In the genomic region with DNA sequence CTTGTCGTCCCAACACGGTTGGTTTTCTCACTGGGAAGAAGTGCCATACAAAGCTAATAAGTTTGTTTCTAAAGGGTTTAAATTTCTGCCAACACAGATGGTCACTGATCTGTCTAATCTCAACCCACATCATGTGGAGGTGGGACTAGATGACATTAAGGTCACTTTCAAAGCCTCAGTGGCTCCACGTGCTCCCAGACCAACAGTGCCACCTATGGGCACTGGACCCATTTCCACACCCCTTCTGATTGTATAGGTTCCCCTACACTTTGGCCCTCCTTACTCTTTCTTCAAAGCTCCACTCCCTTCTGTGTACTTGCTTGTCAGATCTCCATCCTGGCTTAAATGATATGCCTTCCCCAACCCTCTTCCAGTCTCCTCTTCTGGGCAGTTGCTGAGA, we compare ENCODE assay signal across 16 mouse cellular contexts. TPM values are rescaled to one million over a fixed set of nuclear protein-coding genes. Genes with fewer than 3 reads are reported as not detected.
DNase-seq lines count a peak whose midpoint lies in the region; ATAC-seq and TF ChIP-seq lines count a peak whose summit lies in the region.
"Had no signal": no experiment of that assay in that cellular context is flagged by ENCODE, and none has a peak within 500 bp of the region (broad histone marks: within the 10 kb centered on the region; RNA-seq: fewer than 3 reads in every experiment).

No protein-coding gene starts in this region.

- TF ChIP-seq POLR2A in bone marrow, adult 2 months (IDR thresholded peaks at IDR 0.05; ENCODE audit: borderline replicate concordance, control insufficient read depth, low read depth, low read length), result no peak

- no peaks in the 10 kb centered on the region for H3K36me3 ChIP-seq in kidney, embryonic 14.5 days (ENCODE audit: control insufficient read depth, insufficient read depth, low read length)
- H3K36me3 ChIP-seq in lung, postnatal 0 days (ENCODE audit: insufficient read depth, low read length), result no peaks in the 10 kb centered on the region
- no peaks in the 10 kb centered on the region for H3K36me3 ChIP-seq in forebrain, embryonic 13.5 days (ENCODE audit: poor library complexity, severe bottlenecking)
- H3K36me3 ChIP-seq: G1E; neural tube, embryonic 15.5 days had no signal

- no peak overlapping the region for H3K4me3 ChIP-seq in kidney, embryonic 14.5 days (ENCODE audit: low read length)
- H3K4me3 ChIP-seq in lung, postnatal 0 days (ENCODE audit: low read depth, low read length), result no peak overlapping the region
- no peak overlapping the region for H3K4me3 ChIP-seq in bone marrow, adult 2 months (replicated peaks; ENCODE audit: control insufficient read depth, low read depth, low read length)
- H3K4me3 ChIP-seq in forebrain, embryonic 13.5 days, result no peak overlapping the region
- H3K4me3 ChIP-seq: neural tube, embryonic 15.5 days had no signal

- WGBS in kidney, embryonic 14.5 days, result 69% methylated on average over 3 of the region's 3 CpGs
- WGBS in lung, postnatal 0 days, result 66% methylated on average over 3 of the region's 3 CpGs
- WGBS in bone marrow, adult 2 months, result 59% methylated on average over 3 of the region's 3 CpGs
- 69% methylated on average over 3 of the region's 3 CpGs for WGBS in forebrain, embryonic 13.5 days

- 0 out of 2 replicates have a peak, but pooled peaks have one; percentile 46 for ATAC-seq in kidney, embryonic 14.5 days (ENCODE audit: low FRiP score, low TSS enrichment)
- ATAC-seq in lung, postnatal 0 days, result no peak
- no peak for ATAC-seq in forebrain, embryonic 13.5 days
- ATAC-seq: activated CD4-positive, CD25-positive, alpha-beta regulatory T cell, adult 4 months had no signal

- no peak overlapping the region for H3K4me2 ChIP-seq in kidney, embryonic 14.5 days (replicated peaks; ENCODE audit: low read depth, low read length)
- no peak overlapping the region for H3K4me2 ChIP-seq in lung, postnatal 0 days (replicated peaks; ENCODE audit: low read depth, low read length)
- H3K4me2 ChIP-seq in forebrain, embryonic 13.5 days, result no peak overlapping the region
- H3K4me2 ChIP-seq: neural tube, embryonic 15.5 days had no signal

- DNase-seq in kidney, adult 11 months, result no peak
- no peak for DNase-seq in lung, postnatal 0 days (ENCODE audit: low spot score)
- no peak for DNase-seq in lung, postnatal 10 days
- peak; percentile 40 for DNase-seq in naive thymus-derived CD4-positive, alpha-beta T cell, adult 2 months (ENCODE audit: low read depth)
- no peak for DNase-seq in frontal cortex, postnatal 25 days (ENCODE audit: low spot score in 2 of 2)
- DNase-seq: cerebellum, postnatal 36 days; heart, adult 11 months; heart, postnatal 4 days; right cerebral cortex, postnatal 14 days; thymus, adult 18-20 months had no signal

- H3K27me3 ChIP-seq in kidney, embryonic 14.5 days (ENCODE audit: control insufficient read depth, insufficient read depth, low read length), result no peaks in the 10 kb centered on the region
- H3K27me3 ChIP-seq in lung, postnatal 0 days (replicated peaks; ENCODE audit: insufficient read depth, low read length), result no peaks in the 10 kb centered on the region
- no peaks in the 10 kb centered on the region for H3K27me3 ChIP-seq in forebrain, embryonic 13.5 days
- H3K27me3 ChIP-seq: neural tube, embryonic 15.5 days had no signal

- TF ChIP-seq EP300 in lung, postnatal 0 days (IDR thresholded peaks at IDR 0.05), result no peak

- H3K9ac ChIP-seq in kidney, embryonic 14.5 days (ENCODE audit: low read depth, low read length), result no peak overlapping the region
- no peak overlapping the region for H3K9ac ChIP-seq in lung, postnatal 0 days (replicated peaks; ENCODE audit: low read depth)
- H3K9ac ChIP-seq in forebrain, embryonic 13.5 days, result no peak overlapping the region
- H3K9ac ChIP-seq: neural tube, embryonic 15.5 days had no signal

- peak; percentile 60 for TF ChIP-seq CTCF in lung, postnatal 0 days (IDR thresholded peaks at IDR 0.05)
- TF ChIP-seq CTCF in bone marrow, adult 2 months (IDR thresholded peaks at IDR 0.05; ENCODE audit: control insufficient read depth, insufficient read depth, low read length), result peak; percentile 62

- no peaks in the 10 kb centered on the region for H3K4me1 ChIP-seq in kidney, embryonic 14.5 days (ENCODE audit: control insufficient read depth, insufficient read depth, low read length)
- H3K4me1 ChIP-seq in lung, postnatal 0 days (ENCODE audit: insufficient read depth, low read depth, low read length), result no peaks in the 10 kb centered on the region
- H3K4me1 ChIP-seq in bone marrow, adult 2 months (ENCODE audit: control insufficient read depth, insufficient read depth, low read length), result no peaks in the 10 kb centered on the region; the same call in 1 of the 2 replicates
- no peaks in the 10 kb centered on the region for H3K4me1 ChIP-seq in forebrain, embryonic 13.5 days
- H3K4me1 ChIP-seq: neural tube, embryonic 15.5 days had no signal

- H3K27ac ChIP-seq in kidney, embryonic 14.5 days (ENCODE audit: low read depth, low read length), result no peak overlapping the region
- H3K27ac ChIP-seq in lung, postnatal 0 days (ENCODE audit: low read length), result no peak overlapping the region
- H3K27ac ChIP-seq in bone marrow, adult 2 months (ENCODE audit: control insufficient read depth, insufficient read depth, low read depth, low read length, poor library complexity), result no peak overlapping the region
- no peak overlapping the region for H3K27ac ChIP-seq in forebrain, embryonic 13.5 days
- H3K27ac ChIP-seq: neural tube, embryonic 15.5 days had no signal

- H3K9me3 ChIP-seq in kidney, embryonic 14.5 days (ENCODE audit: control insufficient read depth, low read length), result no peaks in the 10 kb centered on the region
- H3K9me3 ChIP-seq in lung, postnatal 0 days (ENCODE audit: low read length), result no peaks in the 10 kb centered on the region
- H3K9me3 ChIP-seq in forebrain, embryonic 13.5 days (replicated peaks), result no peaks in the 10 kb centered on the region
- H3K9me3 ChIP-seq: G1E; neural tube, embryonic 15.5 days had no signal

RNA-seq across cellular contexts. Expression of a gene that starts 35.2 kb away (rescaled TPM):
- polyA plus RNA-seq in kidney, embryonic 14.5 days (2014; fragmentation: Nextera tagmentation; extraction: Ambion mirVana), result 13.5 and 18.6 TPM in 2 replicates
- polyA plus RNA-seq in lung, postnatal 0 days (2015; fragmentation: Nextera tagmentation; extraction: Ambion mirVana), result 15.5 and 16.5 TPM in 2 replicates
- polyA plus RNA-seq in bone marrow, adult 2 months (2011; ENCODE audit: insufficient read depth, insufficient read length, low replicate concordance, missing spikeins), result 3.9 and 5.7 TPM in 2 replicates
- 12.5 and 13.0 TPM in 2 replicates for polyA plus RNA-seq in forebrain, embryonic 13.5 days (2015; fragmentation: Nextera tagmentation; extraction: Ambion mirVana)
- polyA plus RNA-seq: G1E had no signal

RNA-seq across cellular contexts. Expression of a gene that starts 56.5 kb away (rescaled TPM):
- polyA plus RNA-seq in kidney, embryonic 14.5 days (2014; fragmentation: Nextera tagmentation; extraction: Ambion mirVana), result 0.24 and 0.26 TPM in 2 replicates
- polyA plus RNA-seq in lung, postnatal 0 days (2015; fragmentation: Nextera tagmentation; extraction: Ambion mirVana), result 0.32 and 0.36 TPM in 2 replicates
- 0.40 and 0.70 TPM in 2 replicates for polyA plus RNA-seq in bone marrow, adult 2 months (2011; ENCODE audit: insufficient read depth, insufficient read length, low replicate concordance, missing spikeins)
- 0.03 and 0.06 TPM in 2 replicates for polyA plus RNA-seq in forebrain, embryonic 13.5 days (2015; fragmentation: Nextera tagmentation; extraction: Ambion mirVana)
- polyA plus RNA-seq: activated CD4-positive, CD25-positive, alpha-beta regulatory T cell, adult 4 months; G1E had no signal
